Mouse (Mus musculus): Measurements from ENCODE around the gene Tfeb. TPM values are rescaled to one million over a fixed set of nuclear protein-coding genes. Genes with fewer than 3 reads are reported as not detected.

Tfeb gene
- polyA plus RNA-seq, 1 experiment from 2014 or later, result 2.8 TPM

Other genes starting within 250 kb of the Tfeb start
- 16.4 and 16.9 TPM in 2 replicates for gene Taf8, start 234.7 kb upstream of the Tfeb start, polyA plus RNA-seq (2014; fragmentation: Nextera tagmentation; extraction: Ambion mirVana)
- 78.9 and 80.3 TPM in 2 replicates for gene Ccnd3, start 232.0 kb upstream of the Tfeb start, polyA plus RNA-seq (2014; fragmentation: Nextera tagmentation; extraction: Ambion mirVana)
- gene Bysl, start 125.5 kb upstream of the Tfeb start, polyA plus RNA-seq (2014; fragmentation: Nextera tagmentation; extraction: Ambion mirVana), result 33.3 and 34.3 TPM in 2 replicates
- 42.3 and 44.7 TPM in 2 replicates for gene Med20, start 125.4 kb upstream of the Tfeb start, polyA plus RNA-seq (2014; fragmentation: Nextera tagmentation; extraction: Ambion mirVana)
- 3.0 and 3.1 TPM in 2 replicates for gene Gm20517, start 125.4 kb upstream of the Tfeb start, polyA plus RNA-seq (2014; fragmentation: Nextera tagmentation; extraction: Ambion mirVana)
- gene Usp49, start 106.3 kb upstream of the Tfeb start, polyA plus RNA-seq (2014; fragmentation: Nextera tagmentation; extraction: Ambion mirVana), result 6.7 and 7.6 TPM in 2 replicates
- gene Tomm6, start 48.6 kb upstream of the Tfeb start, polyA plus RNA-seq (2014; fragmentation: Nextera tagmentation; extraction: Ambion mirVana), result 283 and 327 TPM in 2 replicates
- gene Frs3, start 48.0 kb upstream of the Tfeb start, polyA plus RNA-seq (2014; fragmentation: Nextera tagmentation; extraction: Ambion mirVana), result 42.3 and 44.4 TPM in 2 replicates
- 4.8 and 7.1 TPM in 2 replicates for gene Gm21981, start 42.6 kb upstream of the Tfeb start, polyA plus RNA-seq (2014; fragmentation: Nextera tagmentation; extraction: Ambion mirVana)
- gene Prickle4, start 42.3 kb upstream of the Tfeb start, polyA plus RNA-seq (2014; fragmentation: Nextera tagmentation; extraction: Ambion mirVana), result 2.1 and 2.2 TPM in 2 replicates
- not detected in 2 replicates for gene Pgc, start 10.2 kb upstream of the Tfeb start, polyA plus RNA-seq (2014; fragmentation: Nextera tagmentation; extraction: Ambion mirVana)
- gene Mdfi, start 97.7 kb downstream of the Tfeb start, polyA plus RNA-seq (2014; fragmentation: Nextera tagmentation; extraction: Ambion mirVana), result 7.5 and 7.7 TPM in 2 replicates
- 34.3 and 35.1 TPM in 2 replicates for gene Foxp4, start 187.6 kb downstream of the Tfeb start, polyA plus RNA-seq (2014; fragmentation: Nextera tagmentation; extraction: Ambion mirVana)